ENCODE assay signal across 19 mouse cellular contexts in the genomic region with DNA sequence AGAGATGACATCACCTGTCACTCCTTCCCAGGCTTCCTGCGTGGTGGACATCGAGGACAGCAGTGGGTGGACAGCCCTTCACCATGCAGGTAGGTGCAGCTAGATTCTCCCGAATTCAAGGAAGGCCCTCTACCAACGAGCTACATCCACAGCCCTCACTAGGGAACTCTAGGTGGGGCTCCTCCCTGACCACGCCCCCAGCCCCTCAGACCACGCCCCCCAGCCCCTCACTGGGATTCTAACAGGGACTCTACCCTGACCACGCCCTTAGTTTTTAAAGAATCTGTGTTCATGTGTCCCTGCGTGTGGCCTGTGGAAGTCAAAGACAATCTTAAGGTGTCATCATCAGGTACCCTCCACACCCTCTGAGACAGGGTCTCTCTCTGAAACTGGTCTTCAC. TPM values are rescaled to one million over a fixed set of nuclear protein-coding genes. Genes with fewer than 3 reads are reported as not detected.
DNase-seq lines count a peak whose midpoint lies in the region; ATAC-seq and TF ChIP-seq lines count a peak whose summit lies in the region.
"Had no signal": no experiment of that assay in that cellular context is flagged by ENCODE, and none has a peak within 500 bp of the region (broad histone marks: within the 10 kb centered on the region; RNA-seq: fewer than 3 reads in every experiment).

No protein-coding gene starts in this region.

- ATAC-seq in forebrain, embryonic 11.5 days (replicated peaks; ENCODE audit: low FRiP score) = no peak
- ATAC-seq in liver, embryonic 11.5 days (replicated peaks; ENCODE audit: low FRiP score) = no peak
- no peak for ATAC-seq in liver, embryonic 12.5 days
- ATAC-seq in intestine, postnatal 0 days = no peak
- ATAC-seq: activated CD4-positive, CD25-positive, alpha-beta regulatory T cell, adult 4 months; forebrain, embryonic 16.5 days had no signal

- H3K27me3 ChIP-seq in forebrain, embryonic 11.5 days (ENCODE audit: control insufficient read depth, insufficient read depth, low read length) = no peaks in the 10 kb centered on the region
- peaks cover 21% of the 10 kb centered on the region for H3K27me3 ChIP-seq in forebrain, embryonic 10.5 days (ENCODE audit: poor library complexity, severe bottlenecking)
- no peaks in the 10 kb centered on the region for H3K27me3 ChIP-seq in liver, embryonic 11.5 days (replicated peaks; ENCODE audit: control insufficient read depth, insufficient read depth, low read length)
- H3K27me3 ChIP-seq in liver, embryonic 12.5 days (replicated peaks) = peaks cover 32% of the 10 kb centered on the region
- H3K27me3 ChIP-seq in E14TG2a.4 (ENCODE audit: insufficient read depth, low read length) = peaks cover 13% of the 10 kb centered on the region
- H3K27me3 ChIP-seq in intestine, postnatal 0 days (replicated peaks; ENCODE audit: control insufficient read depth, insufficient read depth, low read length) = no peaks in the 10 kb centered on the region
- H3K27me3 ChIP-seq: embryonic facial prominence, embryonic 15.5 days; heart, embryonic 12.5 days had no signal

- no peak overlapping the region for H3K4me3 ChIP-seq in forebrain, embryonic 11.5 days (ENCODE audit: low read depth, low read length)
- H3K4me3 ChIP-seq in forebrain, embryonic 10.5 days = no peak overlapping the region
- no peak overlapping the region for H3K4me3 ChIP-seq in liver, embryonic 11.5 days (ENCODE audit: low read depth, low read length)
- H3K4me3 ChIP-seq in liver, embryonic 12.5 days = no peak overlapping the region
- H3K4me3 ChIP-seq in E14TG2a.4 (replicated peaks; ENCODE audit: low read length) = 0 out of 2 replicates have a peak overlapping the region, but pooled peaks have one; percentile 7
- no peak overlapping the region for H3K4me3 ChIP-seq in intestine, postnatal 0 days (ENCODE audit: low read depth, low read length)
- H3K4me3 ChIP-seq: embryonic facial prominence, embryonic 15.5 days; erythroblast, embryonic 14.5 days; forebrain, embryonic 12.5 days; heart, embryonic 12.5 days; hindbrain, embryonic 15.5 days had no signal

- TF ChIP-seq CTCF in E14TG2a.4 (conservative IDR thresholded peaks at IDR 0.05; ENCODE audit: low read length) = no peak
- no peak for TF ChIP-seq CTCF in intestine, postnatal 0 days (IDR thresholded peaks at IDR 0.05; ENCODE audit: low read depth)

- H3K4me1 ChIP-seq in forebrain, embryonic 11.5 days (replicated peaks; ENCODE audit: control insufficient read depth, insufficient read depth, low read length) = peaks cover 4% of the 10 kb centered on the region; the same call in 1 of the 2 replicates
- H3K4me1 ChIP-seq in forebrain, embryonic 10.5 days = peaks cover 29% of the 10 kb centered on the region
- H3K4me1 ChIP-seq in liver, embryonic 11.5 days (replicated peaks; ENCODE audit: control insufficient read depth, insufficient read depth, low read length) = peaks cover 7% of the 10 kb centered on the region
- peaks cover 32% of the 10 kb centered on the region for H3K4me1 ChIP-seq in liver, embryonic 12.5 days
- H3K4me1 ChIP-seq in E14TG2a.4 (replicated peaks; ENCODE audit: low read depth, low read length) = peaks cover 57% of the 10 kb centered on the region
- H3K4me1 ChIP-seq in intestine, postnatal 0 days (replicated peaks; ENCODE audit: control insufficient read depth, insufficient read depth, low read length) = no peaks in the 10 kb centered on the region

- H3K27ac ChIP-seq in forebrain, embryonic 11.5 days (ENCODE audit: low read depth, low read length) = no peak overlapping the region
- H3K27ac ChIP-seq in forebrain, embryonic 10.5 days = no peak overlapping the region
- no peak overlapping the region for H3K27ac ChIP-seq in liver, embryonic 11.5 days (ENCODE audit: low read depth, low read length)
- no peak overlapping the region for H3K27ac ChIP-seq in liver, embryonic 12.5 days
- no peak overlapping the region for H3K27ac ChIP-seq in intestine, postnatal 0 days (ENCODE audit: low read depth, low read length)
- H3K27ac ChIP-seq: embryonic facial prominence, embryonic 15.5 days; forebrain, embryonic 12.5 days; hindbrain, embryonic 15.5 days had no signal

- WGBS in forebrain, embryonic 11.5 days = 20% methylated on average over 8 of the region's 8 CpGs
- WGBS in forebrain, embryonic 10.5 days = 18% methylated on average over 8 of the region's 8 CpGs
- WGBS in liver, embryonic 11.5 days = 12% methylated on average over 8 of the region's 8 CpGs
- 10% methylated on average over 8 of the region's 8 CpGs for WGBS in liver, embryonic 12.5 days (ENCODE audit: insufficient replicate concordance)
- 18% methylated on average over 8 of the region's 8 CpGs for WGBS in intestine, postnatal 0 days

- H3K9me3 ChIP-seq in forebrain, embryonic 11.5 days (ENCODE audit: control insufficient read depth, low read length) = no peaks in the 10 kb centered on the region
- no peaks in the 10 kb centered on the region for H3K9me3 ChIP-seq in forebrain, embryonic 10.5 days
- no peaks in the 10 kb centered on the region for H3K9me3 ChIP-seq in liver, embryonic 11.5 days (ENCODE audit: control insufficient read depth, low read length)
- no peaks in the 10 kb centered on the region for H3K9me3 ChIP-seq in liver, embryonic 12.5 days (replicated peaks)
- no peaks in the 10 kb centered on the region for H3K9me3 ChIP-seq in E14TG2a.4 (ENCODE audit: low read length)
- H3K9me3 ChIP-seq in intestine, postnatal 0 days (ENCODE audit: control insufficient read depth) = no peaks in the 10 kb centered on the region
- H3K9me3 ChIP-seq: embryonic facial prominence, embryonic 15.5 days; forebrain, embryonic 12.5 days; heart, embryonic 12.5 days; hindbrain, embryonic 15.5 days had no signal

- DNase-seq in forebrain, embryonic 11.5 days (ENCODE audit: low spot score) = peak; percentile 49
- DNase-seq in forebrain, embryonic 10.5 days (ENCODE audit: extremely low spot score, low spot score) = no peak
- no peak for DNase-seq in liver, embryonic 11.5 days (ENCODE audit: low spot score)
- peak; percentile 70 for DNase-seq in R1 (ENCODE audit: low read depth, low spot score)
- no peak for DNase-seq in gastrocnemius, postnatal 36 days
- DNase-seq: adrenal gland, postnatal 14 days; cerebellum, adult 11-12 months; cerebellum, postnatal 10 days; gastrocnemius, postnatal 10 days had no signal

- H3K9ac ChIP-seq in forebrain, embryonic 11.5 days (ENCODE audit: low read length) = no peak overlapping the region
- H3K9ac ChIP-seq in liver, embryonic 11.5 days (ENCODE audit: low read depth, low read length) = no peak overlapping the region
- no peak overlapping the region for H3K9ac ChIP-seq in liver, embryonic 12.5 days
- H3K9ac ChIP-seq in intestine, postnatal 0 days (ENCODE audit: low read depth, low read length) = no peak overlapping the region
- H3K9ac ChIP-seq: embryonic facial prominence, embryonic 15.5 days; forebrain, embryonic 12.5 days; heart, embryonic 12.5 days; hindbrain, embryonic 15.5 days had no signal

- intact Hi-C loops in gastrocnemius, postnatal 36 days (cut with DNase I) = no loop called here

- H3K4me2 ChIP-seq in forebrain, embryonic 11.5 days (ENCODE audit: low read depth, low read length, severe bottlenecking) = no peak overlapping the region
- 0 out of 2 replicates have a peak overlapping the region, but pooled peaks have one; percentile 28 for H3K4me2 ChIP-seq in liver, embryonic 11.5 days
- no peak overlapping the region for H3K4me2 ChIP-seq in liver, embryonic 12.5 days
- H3K4me2 ChIP-seq in intestine, postnatal 0 days (replicated peaks; ENCODE audit: low read depth) = no peak overlapping the region
- H3K4me2 ChIP-seq: embryonic facial prominence, embryonic 15.5 days; forebrain, embryonic 12.5 days; heart, embryonic 12.5 days; hindbrain, embryonic 15.5 days had no signal

- no peaks in the 10 kb centered on the region for H3K36me3 ChIP-seq in forebrain, embryonic 11.5 days (ENCODE audit: control insufficient read depth, insufficient read depth, low read length)
- H3K36me3 ChIP-seq in forebrain, embryonic 10.5 days (replicated peaks) = no peaks in the 10 kb centered on the region
- H3K36me3 ChIP-seq in liver, embryonic 11.5 days (ENCODE audit: control insufficient read depth, insufficient read depth, low read length) = no peaks in the 10 kb centered on the region
- H3K36me3 ChIP-seq in liver, embryonic 12.5 days = no peaks in the 10 kb centered on the region
- H3K36me3 ChIP-seq in E14TG2a.4 (ENCODE audit: insufficient read depth, low read length) = peaks cover 23% of the 10 kb centered on the region
- H3K36me3 ChIP-seq in intestine, postnatal 0 days (ENCODE audit: control insufficient read depth, insufficient read depth) = no peaks in the 10 kb centered on the region; the same call in 1 of the 2 replicates
- H3K36me3 ChIP-seq: embryonic facial prominence, embryonic 15.5 days; forebrain, embryonic 12.5 days; heart, embryonic 12.5 days; hindbrain, embryonic 15.5 days had no signal

RNA-seq across cellular contexts. Expression of gene Ankrd24, which starts 8.0 kb away (rescaled TPM):
- 3.9 and 4.1 TPM in 2 replicates for polyA plus RNA-seq in forebrain, embryonic 11.5 days (2014; fragmentation: Nextera tagmentation; extraction: Ambion mirVana)
- 4.8 and 5.8 TPM in 2 replicates for polyA plus RNA-seq in forebrain, embryonic 10.5 days (2016; fragmentation: Nextera tagmentation; extraction: Ambion mirVana)
- polyA plus RNA-seq in liver, embryonic 11.5 days (2014; fragmentation: Nextera tagmentation; extraction: Ambion mirVana) = 3.6 and 4.6 TPM in 2 replicates
- polyA plus RNA-seq in liver, embryonic 12.5 days (2016; fragmentation: Nextera tagmentation; extraction: Ambion mirVana) = 3.8 and 4.5 TPM in 2 replicates
- 1 to 10 TPM; 7.0 to 8.7 TPM for total RNA-seq in gastrocnemius, postnatal 36 days (2021)
- polyA plus RNA-seq in intestine, postnatal 0 days (2015; fragmentation: Nextera tagmentation; extraction: Ambion mirVana) = 3.5 and 4.2 TPM in 2 replicates

RNA-seq across cellular contexts. Expression of gene Sirt6, which starts 8.7 kb away (rescaled TPM):
- polyA plus RNA-seq in forebrain, embryonic 11.5 days (2014; fragmentation: Nextera tagmentation; extraction: Ambion mirVana) = 45.0 and 45.5 TPM in 2 replicates
- polyA plus RNA-seq in forebrain, embryonic 10.5 days (2016; fragmentation: Nextera tagmentation; extraction: Ambion mirVana) = 52.5 and 55.1 TPM in 2 replicates
- 22.8 and 22.9 TPM in 2 replicates for polyA plus RNA-seq in liver, embryonic 11.5 days (2014; fragmentation: Nextera tagmentation; extraction: Ambion mirVana)
- polyA plus RNA-seq in liver, embryonic 12.5 days (2016; fragmentation: Nextera tagmentation; extraction: Ambion mirVana) = 12.7 and 14.7 TPM in 2 replicates
- 1 to 10 TPM; 3.5 to 4.1 TPM for total RNA-seq in gastrocnemius, postnatal 36 days (2021)
- 13.5 and 13.9 TPM in 2 replicates for polyA plus RNA-seq in intestine, postnatal 0 days (2015; fragmentation: Nextera tagmentation; extraction: Ambion mirVana)

RNA-seq across cellular contexts. Expression of gene Gm10778, which starts 12.5 kb away (rescaled TPM):
- 5.0 and 5.2 TPM in 2 replicates for polyA plus RNA-seq in forebrain, embryonic 11.5 days (2014; fragmentation: Nextera tagmentation; extraction: Ambion mirVana)
- polyA plus RNA-seq in forebrain, embryonic 10.5 days (2016; fragmentation: Nextera tagmentation; extraction: Ambion mirVana) = 4.5 and 6.1 TPM in 2 replicates
- polyA plus RNA-seq in liver, embryonic 11.5 days (2014; fragmentation: Nextera tagmentation; extraction: Ambion mirVana) = 3.3 and 3.9 TPM in 2 replicates
- 2.3 and 2.5 TPM in 2 replicates for polyA plus RNA-seq in liver, embryonic 12.5 days (2016; fragmentation: Nextera tagmentation; extraction: Ambion mirVana)
- 1 to 10 TPM; 1.2 to 1.6 TPM for total RNA-seq in gastrocnemius, postnatal 36 days (2021)
- polyA plus RNA-seq in intestine, postnatal 0 days (2015; fragmentation: Nextera tagmentation; extraction: Ambion mirVana) = 1.6 TPM in 2 replicates

RNA-seq across cellular contexts. Expression of gene BC025920, which starts 30.3 kb away (rescaled TPM):
- polyA plus RNA-seq in forebrain, embryonic 11.5 days (2014; fragmentation: Nextera tagmentation; extraction: Ambion mirVana) = 1.6 and 2.1 TPM in 2 replicates
- polyA plus RNA-seq in forebrain, embryonic 10.5 days (2016; fragmentation: Nextera tagmentation; extraction: Ambion mirVana) = 1.6 and 2.1 TPM in 2 replicates
- 0.81 and 1.1 TPM in 2 replicates for polyA plus RNA-seq in liver, embryonic 11.5 days (2014; fragmentation: Nextera tagmentation; extraction: Ambion mirVana)
- 0.46 and 0.78 TPM in 2 replicates for polyA plus RNA-seq in liver, embryonic 12.5 days (2016; fragmentation: Nextera tagmentation; extraction: Ambion mirVana)
- 1 to 10 TPM; 2.3 TPM for total RNA-seq in gastrocnemius, postnatal 36 days (2021)
- 0.18 and 0.20 TPM in 2 replicates for polyA plus RNA-seq in intestine, postnatal 0 days (2015; fragmentation: Nextera tagmentation; extraction: Ambion mirVana)

RNA-seq across cellular contexts. Expression of gene Tle6, which starts 35.5 kb away (rescaled TPM):
- 3.9 and 7.7 TPM in 2 replicates for polyA plus RNA-seq in forebrain, embryonic 11.5 days (2014; fragmentation: Nextera tagmentation; extraction: Ambion mirVana)
- 2.8 and 3.1 TPM in 2 replicates for polyA plus RNA-seq in forebrain, embryonic 10.5 days (2016; fragmentation: Nextera tagmentation; extraction: Ambion mirVana)
- polyA plus RNA-seq in liver, embryonic 11.5 days (2014; fragmentation: Nextera tagmentation; extraction: Ambion mirVana) = 13.2 and 16.7 TPM in 2 replicates
- polyA plus RNA-seq in liver, embryonic 12.5 days (2016; fragmentation: Nextera tagmentation; extraction: Ambion mirVana) = 8.1 and 12.1 TPM in 2 replicates
- total RNA-seq in gastrocnemius, postnatal 36 days (2021) = 1 to 10 TPM; 4.2 to 4.9 TPM
- polyA plus RNA-seq in intestine, postnatal 0 days (2015; fragmentation: Nextera tagmentation; extraction: Ambion mirVana) = 3.9 and 4.2 TPM in 2 replicates

Comparison
In these comparisons a context has a peak if more than half of its experiments do, and no peak if none do; other contexts are left out.
1. DNase-seq: peak in forebrain, embryonic 11.5 days (single experiment) and R1 (single experiment); none in forebrain, embryonic 10.5 days (single experiment), liver, embryonic 11.5 days (single experiment) and gastrocnemius, postnatal 36 days (0 of 2).